Mouse (Mus musculus) stomach, postnatal 0 days (tissue): Measurements from ENCODE around the gene Myo15b.

Source experiments
- CTCF ChIP-seq: IDR thresholded peaks from 2 replicates; pipeline ENCODE4 v1.5.1; 2016; ENCODE audit warnings: antibody characterized with exemption, low read depth, mild to moderate bottlenecking, moderate library complexity
- EP300 ChIP-seq: optimal IDR thresholded peaks from 2 replicates; pipeline ENCODE3; 2016; ENCODE audit warnings: antibody characterized with exemption

- TF ChIP-seq CTCF (peak; percentile 40; the same call in 1 of the 2 replicates), EP300 (no peak)
Measured at GRCm38 (mm10) chr11:115899486-115900266, 41.5 kb downstream of the Myo15b start, which contains the start of gene Smim5.
